Mouse (Mus musculus): Measurements from ENCODE around the gene Iars2.
"Not testable (repeated sequence)": the region's sequence is repeated elsewhere in the genome, so short reads cannot be mapped to it uniquely, and the experiment has no call there.

Gene Iars2

DNA sequence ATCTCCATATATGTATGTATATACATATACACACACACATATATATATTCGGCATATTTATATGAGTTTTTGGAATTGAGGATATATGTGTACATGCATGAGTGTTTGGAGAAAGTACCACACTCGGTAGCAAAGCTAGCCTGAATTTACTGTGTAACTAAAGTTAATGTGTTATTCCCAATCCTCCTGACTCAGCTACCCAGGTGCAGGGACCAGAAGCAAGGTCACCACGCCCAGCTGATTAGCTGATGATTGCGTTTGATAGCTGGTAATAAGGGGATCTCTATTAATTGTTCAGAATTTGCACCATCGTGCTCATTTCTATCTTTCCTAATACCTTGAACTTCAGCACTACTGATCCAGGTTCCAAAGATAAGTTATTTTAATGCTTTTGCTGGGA is 4.5 kb upstream of the Iars2 start:
- no peak for DNase-seq (ENCODE audit: low read depth in 1 of 2, low spot score in 2 of 2)

DNA sequence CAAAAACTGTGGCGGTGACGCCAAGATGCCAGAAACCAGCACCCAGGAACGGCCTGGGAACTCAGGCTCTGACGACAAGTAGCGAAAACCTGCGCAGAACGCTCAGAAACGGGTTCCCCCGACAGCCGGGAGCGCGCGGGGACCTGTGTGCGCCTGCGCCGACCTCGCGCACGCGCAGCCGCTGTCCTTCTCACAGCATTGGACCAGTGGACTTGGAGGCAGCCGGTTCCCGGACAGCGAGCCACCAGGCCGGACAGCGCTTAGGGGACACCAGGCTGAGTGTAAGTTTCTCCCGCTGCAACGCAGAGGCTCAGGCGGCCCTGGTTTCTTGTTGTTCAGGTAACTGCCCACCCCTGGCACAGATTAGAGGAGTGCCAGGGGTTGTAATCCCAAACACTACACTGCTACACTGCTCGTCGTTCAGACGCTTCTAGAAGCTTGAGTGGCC is 2.8 kb upstream of the Iars2 start, which contains the start of gene Bpnt1:
Bpnt1 (plus strand) TSS at position 167 of the 448 bp plus-strand sequence.
- DNase-seq (ENCODE audit: low read depth in 1 of 2, low spot score in 2 of 2) = peak; percentile 32 to 73

DNA sequence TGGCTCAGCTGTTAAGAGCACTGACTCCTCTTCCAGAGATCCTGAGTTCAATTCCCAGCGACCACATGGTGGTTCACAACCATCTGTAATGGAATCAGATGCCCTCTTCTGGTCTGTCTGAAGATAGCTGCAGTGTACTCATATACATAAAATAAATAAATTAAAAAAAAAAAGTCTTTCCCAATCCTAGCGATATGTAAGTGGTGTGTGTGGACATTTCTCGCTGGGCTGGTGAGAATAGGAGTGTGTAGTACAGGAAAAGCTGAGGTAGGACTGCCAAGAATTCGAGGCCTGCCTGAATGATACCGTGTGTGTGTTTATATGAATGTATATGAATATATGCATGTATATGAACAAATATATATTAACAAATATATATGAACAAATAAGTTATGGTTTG is 2.2 kb upstream of the Iars2 start:
- no peak for DNase-seq (ENCODE audit: low read depth in 1 of 2, low spot score in 2 of 2)

DNA sequence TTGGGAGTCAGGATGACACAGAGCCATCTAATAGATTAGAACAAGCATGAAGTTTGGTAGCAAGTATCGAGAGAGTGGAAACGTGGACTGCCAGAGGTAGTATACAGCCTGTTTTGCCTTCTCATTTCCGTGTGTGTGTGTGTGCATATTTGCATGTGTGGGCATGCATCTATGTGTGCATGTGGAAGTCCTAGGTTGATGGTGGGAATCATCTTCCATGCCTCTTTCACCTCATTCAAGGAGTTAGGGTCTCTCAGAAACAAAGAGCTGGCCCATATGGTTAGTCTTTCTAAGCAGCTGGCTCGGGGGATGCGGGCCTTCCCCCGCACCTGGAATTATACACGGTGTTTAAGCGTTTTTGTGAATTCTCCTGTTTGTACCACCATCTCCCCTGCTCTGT is 655 bp upstream of the Iars2 start:
- DNase-seq (ENCODE audit: low read depth in 1 of 2, low spot score in 2 of 2) = no peak

GRCm38 (mm10) chr1:185327754-185328345 is 1.3 kb downstream of the Iars2 start:
- DNase-seq (ENCODE audit: low read depth in 1 of 2, low spot score in 2 of 2) = not testable (repeated sequence)

DNA sequence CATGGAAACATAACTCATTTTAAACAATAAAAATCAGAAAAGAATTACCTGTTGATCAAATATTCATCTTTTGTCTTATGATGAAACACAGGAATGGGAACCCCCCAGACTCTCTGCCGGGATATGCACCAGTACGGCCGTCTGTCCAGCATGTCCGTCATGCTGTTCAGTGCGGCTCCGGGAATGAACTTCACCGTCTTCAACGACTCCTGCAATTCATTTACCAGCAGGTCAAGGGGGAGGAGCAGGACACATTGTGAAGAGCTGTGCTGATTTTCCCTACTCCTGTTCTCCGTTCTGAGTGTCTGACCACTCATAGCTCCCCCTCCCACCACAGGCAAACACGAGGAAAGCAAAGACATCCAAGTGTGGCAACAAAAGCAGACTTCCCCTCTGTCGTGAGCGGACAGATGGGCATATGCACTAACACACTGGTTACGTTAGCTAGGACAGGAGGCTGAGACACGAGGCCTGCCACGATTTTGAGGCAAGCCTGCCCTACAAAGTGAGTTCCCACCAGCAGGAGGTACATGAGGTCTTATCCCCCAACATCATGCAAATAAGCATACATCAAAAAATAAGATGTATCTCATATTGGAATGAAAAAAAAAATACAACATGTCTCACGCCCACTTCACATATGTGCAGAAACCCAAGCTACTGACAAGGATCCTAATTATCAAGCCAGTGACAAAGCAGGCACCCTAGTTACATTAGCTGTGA is 13.2 kb downstream of the Iars2 start:
- no peak for DNase-seq (ENCODE audit: low read depth in 1 of 2, low spot score in 2 of 2)

- no peak for DNase-seq (ENCODE audit: low read depth in 1 of 2, low spot score in 2 of 2)
These were observed 14.7 kb downstream of the Iars2 start for GRCm38 (mm10) chr1:185314546-185314945.

- DNase-seq (ENCODE audit: low read depth in 1 of 2, low spot score in 2 of 2) = no peak
These were observed 17.2 kb downstream of the Iars2 start for GRCm38 (mm10) chr1:185311949-185312348.

GRCm38 (mm10) chr1:185308908-185309307 is 20.3 kb downstream of the Iars2 start:
- DNase-seq (ENCODE audit: low read depth in 1 of 2, low spot score in 2 of 2) = no peak

DNA sequence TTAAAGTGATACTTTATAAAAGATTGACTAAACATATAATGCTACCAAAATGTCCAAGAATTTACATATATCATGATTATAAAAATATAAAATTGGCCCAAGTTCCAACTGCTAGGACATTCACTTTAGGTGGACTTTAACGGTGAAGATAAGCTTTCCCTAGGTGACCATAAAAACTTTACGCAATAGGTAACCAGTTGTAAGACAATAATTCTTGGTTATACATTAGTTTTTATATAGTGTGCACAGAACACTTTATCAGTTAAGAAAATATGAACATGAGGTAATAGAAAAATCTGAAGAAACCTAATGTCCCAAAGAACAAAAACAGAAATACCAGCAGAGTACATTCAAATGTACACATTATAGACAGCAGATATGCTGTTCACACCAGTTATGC is 20.9 kb downstream of the Iars2 start:
- DNase-seq (ENCODE audit: low read depth in 1 of 2, low spot score in 2 of 2) = no peak

GRCm38 (mm10) chr1:185307645-185308044 is 21.6 kb downstream of the Iars2 start:
- DNase-seq (ENCODE audit: low read depth in 1 of 2, low spot score in 2 of 2) = no peak

- DNase-seq (ENCODE audit: low read depth in 1 of 2, low spot score in 2 of 2) = no peak
These were observed 22.4 kb downstream of the Iars2 start for GRCm38 (mm10) chr1:185306836-185307235.

GRCm38 (mm10) chr1:185302816-185303215 is 26.4 kb downstream of the Iars2 start:
- DNase-seq (ENCODE audit: low read depth in 1 of 2, low spot score in 2 of 2) = no peak

- DNase-seq (ENCODE audit: low read depth in 1 of 2, low spot score in 2 of 2) = no peak
These were observed 30.7 kb downstream of the Iars2 start for GRCm38 (mm10) chr1:185298496-185298895.

DNA sequence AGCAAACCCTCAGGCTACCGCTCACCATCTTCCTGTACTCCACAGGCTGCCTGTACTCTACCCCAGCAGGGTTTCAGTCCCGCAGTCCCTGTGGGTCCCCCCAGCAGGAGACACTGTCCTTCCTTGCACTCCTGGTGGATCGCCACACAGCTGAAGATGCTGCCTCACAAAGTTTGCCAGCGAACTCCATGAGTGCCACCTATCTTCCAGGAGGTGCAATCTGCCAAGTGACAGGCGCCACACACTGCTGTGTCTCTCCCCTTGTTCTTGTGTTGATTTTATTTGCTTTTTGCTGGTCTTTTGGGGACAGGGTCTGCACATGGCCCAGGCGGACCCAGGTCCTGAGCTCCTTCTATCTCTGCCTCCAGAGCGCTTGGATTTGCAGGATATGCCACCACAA is 32.3 kb downstream of the Iars2 start:
- no peak for DNase-seq (ENCODE audit: low read depth in 1 of 2, low spot score in 2 of 2)

DNA sequence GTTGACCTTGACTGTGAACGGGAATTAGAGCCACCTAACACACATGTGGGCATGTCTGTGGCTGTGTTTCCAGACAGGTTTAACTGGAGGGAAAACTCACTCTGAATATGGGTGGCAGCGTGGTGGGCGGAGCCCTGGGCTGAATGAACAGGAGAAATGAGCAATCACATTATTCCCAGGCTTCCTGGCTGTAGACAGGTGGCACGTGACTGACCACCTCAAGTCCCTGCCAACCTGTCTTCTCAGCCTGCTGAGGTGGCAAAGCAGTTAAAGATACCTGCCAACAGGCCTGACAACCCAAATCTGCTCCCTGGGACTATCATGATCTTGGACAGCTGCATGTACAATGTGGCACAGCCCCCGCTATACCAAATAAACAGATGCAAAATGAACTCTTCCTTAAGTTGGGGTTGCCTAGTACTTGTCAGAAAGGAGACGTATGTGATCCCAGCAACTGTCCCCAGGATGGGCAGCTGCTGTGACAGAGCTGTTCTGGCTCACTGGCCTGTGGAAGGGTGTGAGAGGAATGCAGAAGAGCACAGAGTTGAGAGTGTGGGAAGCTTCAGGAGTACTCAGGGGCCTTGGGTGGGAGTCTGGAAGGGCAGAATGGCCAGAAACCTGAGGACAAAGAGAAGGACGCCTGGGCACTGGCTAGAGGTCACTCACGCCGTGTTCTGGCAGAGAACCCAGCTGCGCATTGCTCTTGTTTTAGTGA is 36.4 kb downstream of the Iars2 start:
- no peak for DNase-seq (ENCODE audit: low read depth in 1 of 2, low spot score in 2 of 2)

DNA sequence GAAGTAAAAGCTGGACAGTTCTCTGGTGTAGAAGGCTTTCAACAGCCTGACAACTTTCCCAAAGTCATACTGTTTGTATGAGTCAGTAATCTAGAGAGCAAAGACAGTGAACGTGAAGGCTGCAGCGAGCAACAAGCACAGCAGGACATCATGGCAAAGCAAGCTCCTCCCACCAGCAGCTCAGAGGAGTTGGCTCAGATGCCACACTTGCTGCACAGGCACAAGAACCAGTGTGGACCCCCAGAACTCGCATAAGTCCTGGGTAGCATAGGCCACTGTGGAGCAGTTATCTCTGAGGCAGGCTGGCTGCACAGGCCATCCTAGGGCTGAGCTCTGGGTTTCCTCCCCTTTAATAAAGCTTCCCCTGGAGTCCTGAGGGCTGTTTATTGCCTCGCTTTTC is 37.9 kb downstream of the Iars2 start:
- no peak for DNase-seq (ENCODE audit: low read depth in 1 of 2, low spot score in 2 of 2)

DNA sequence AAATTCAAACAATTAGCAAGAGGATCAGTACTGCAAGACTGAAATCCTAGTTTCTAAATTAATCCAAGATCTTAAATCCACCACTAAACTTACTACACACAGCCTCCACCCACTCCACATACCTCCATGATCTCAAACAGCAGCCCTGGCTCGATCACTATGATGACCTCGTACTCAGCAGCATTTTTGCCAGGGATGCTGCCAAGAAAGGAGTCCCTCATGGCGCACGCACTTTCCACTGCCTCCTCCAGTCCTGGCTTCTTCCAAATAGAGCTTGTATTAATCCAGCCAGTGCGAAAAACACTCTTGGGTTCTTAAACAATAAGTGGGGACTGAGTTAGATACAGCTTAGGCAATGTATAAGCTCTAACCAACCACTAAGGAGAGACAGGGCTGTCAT is 40.0 kb downstream of the Iars2 start:
- no peak for DNase-seq (ENCODE audit: low read depth in 1 of 2, low spot score in 2 of 2)

DNA sequence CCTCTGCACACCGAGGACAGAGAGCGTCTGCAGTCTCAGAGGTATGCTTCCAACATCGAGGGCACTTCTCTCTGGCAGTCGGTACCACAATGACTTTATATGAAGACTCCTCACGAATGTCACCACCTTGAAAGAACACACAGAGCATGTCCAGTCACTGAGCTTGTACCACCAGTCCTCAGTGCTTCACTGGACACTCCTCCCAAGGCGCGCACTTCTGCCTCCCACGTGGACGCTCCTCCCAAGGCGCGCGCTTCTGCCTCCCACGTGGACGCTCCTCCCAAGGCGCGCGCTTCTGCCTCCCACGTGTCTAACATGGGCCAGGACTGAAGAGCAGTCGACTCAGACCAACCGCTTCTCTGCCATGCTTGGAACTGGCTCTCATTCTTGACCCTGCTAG is 42.1 kb downstream of the Iars2 start:
- DNase-seq (ENCODE audit: low read depth in 1 of 2, low spot score in 2 of 2) = no peak

GRCm38 (mm10) chr1:185285171-185285570 is 44.0 kb downstream of the Iars2 start:
- DNase-seq (ENCODE audit: low read depth in 1 of 2, low spot score in 2 of 2) = no peak

- DNase-seq (ENCODE audit: low read depth in 1 of 2, low spot score in 2 of 2) = no peak
These were observed 44.5 kb downstream of the Iars2 start for GRCm38 (mm10) chr1:185284740-185285139.

DNA sequence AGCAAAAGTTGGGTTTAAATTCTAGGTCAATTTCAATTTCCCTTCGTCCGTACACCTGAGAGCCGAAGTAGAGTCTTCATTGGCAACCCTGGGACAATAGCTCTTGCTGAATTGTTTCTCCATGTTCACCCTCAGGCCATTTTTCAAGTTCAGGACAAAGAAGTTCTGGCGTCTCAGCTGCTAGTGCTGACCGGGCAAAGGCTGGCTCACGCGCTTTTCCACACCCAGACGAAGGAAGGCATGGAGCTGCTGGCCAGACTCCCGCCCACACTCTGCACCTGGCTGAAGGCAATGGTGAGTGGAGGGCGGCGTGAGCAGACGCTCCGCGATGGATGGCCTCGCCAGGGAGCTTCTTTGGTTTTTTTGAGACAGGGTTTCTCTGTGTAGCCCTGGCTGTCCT is 45.9 kb downstream of the Iars2 start:
- DNase-seq (ENCODE audit: low read depth in 1 of 2, low spot score in 2 of 2) = no peak

Data from monocyte, adult 2 months (primary cell).